Mouse (Mus musculus) midbrain, postnatal 0 days (tissue): ENCODE data around the gene Gimap1. TPM values are rescaled to one million over a fixed set of nuclear protein-coding genes. Genes with fewer than 3 reads are reported as not detected.

Experiments
- ATAC-seq: fragments of 200-750 bp; cut with Nextera tagmentation; 2 replicates; pipeline ENCODE4 v1.8.0; 2017; ENCODE audit warnings: moderate number of reproducible peaks, mild to moderate bottlenecking, moderate TSS enrichment, moderate library complexity; ENCODE audit not compliant: low FRiP score
- DNase-seq: peaks from one replicate; pipeline ENCODE4 v3.0.0-alpha.2; 2015; ENCODE audit warnings: low spot score
- H3K27ac ChIP-seq: fragments of 300-500 bp; sonication (generic); 2 replicates; pipeline ENCODE4 v1.5.1; 2014; ENCODE audit warnings: low read depth, mild to moderate bottlenecking, low read length, mixed read lengths
- H3K27me3 ChIP-seq: fragments of 300-500 bp; sonication (generic); 2 replicates; pipeline ENCODE4 v1.6.1; 2014; ENCODE audit warnings: low read length, control low read depth, mixed read lengths; ENCODE audit not compliant: insufficient read depth
- H3K36me3 ChIP-seq: fragments of 300-500 bp; sonication (generic); 2 replicates; pipeline ENCODE4 v1.6.1; 2014; ENCODE audit warnings: low read length, control low read depth, mixed read lengths; ENCODE audit not compliant: insufficient read depth
- H3K4me1 ChIP-seq: fragments of 300-500 bp; sonication (generic); 2 replicates; pipeline ENCODE4 v1.6.1; 2014; ENCODE audit warnings: mild to moderate bottlenecking, control low read depth, antibody characterized with exemption, low read length, mixed read lengths; ENCODE audit not compliant: insufficient read depth
- H3K4me2 ChIP-seq: fragments of 300-500 bp; sonication (generic); 2 replicates; pipeline ENCODE4 v1.6.1; 2014; ENCODE audit warnings: low read depth, mild to moderate bottlenecking, low read length, mixed read lengths; ENCODE audit not compliant: poor library complexity, severe bottlenecking
- H3K4me3 ChIP-seq: fragments of 300-500 bp; sonication (generic); 2 replicates; pipeline ENCODE4 v1.5.1; 2014; ENCODE audit warnings: low read depth, mild to moderate bottlenecking, low read length, moderate library complexity
- H3K9ac ChIP-seq: fragments of 300-500 bp; sonication (generic); replicated peaks from 2 replicates; pipeline ENCODE4 v1.6.1; 2014; ENCODE audit warnings: mild to moderate bottlenecking, low read length, moderate library complexity, mixed read lengths; ENCODE audit not compliant: poor library complexity, severe bottlenecking
- H3K9me3 ChIP-seq: fragments of 300-500 bp; sonication (generic); 2 replicates; pipeline ENCODE4 v1.6.1; 2016; ENCODE audit warnings: low read length, control low read depth
- CTCF ChIP-seq: IDR thresholded peaks from 2 replicates; pipeline ENCODE4 v1.5.1; 2016; ENCODE audit warnings: antibody characterized with exemption, mild to moderate bottlenecking
- WGBS: fragments of 180-500 bp; shearing (Covaris S2); extraction: QIAGEN DNeasy Blood & Tissue Kit; methylation state at CpG from one replicate; pipeline ENCODE4 v1.1.7; 2014; 5-methylcytosine and 5-hydroxymethylcytosine counted together
- polyA plus RNA-seq: library from polyadenylated mRNA; unstranded; fragments of >200 nt; fragmentation: Nextera tagmentation; extraction: Ambion mirVana; gene quantifications from 2 replicates; pipeline ENCODE4 v1.2.1, GENCODE M21; 2015
- total RNA-seq: library from RNA; depleted of rRNA; stranded (reverse); fragments of >200 nt; gene quantifications from 2 replicates; pipeline ENCODE4 v1.2.3, GENCODE M21; 2014; rRNA removed

Gene Gimap1
- total RNA-seq (1.6 and 2.1 TPM in 2 replicates), polyA plus RNA-seq (2.9 and 4.0 TPM in 2 replicates)

- Histone ChIP-seq H3K4me1 (no peaks in the 10 kb centered on the region), H3K9ac (no peak within 1 kb of the TSS), H3K4me3 (no peak within 1 kb of the TSS), H3K4me2 (no peak within 1 kb of the TSS), H3K27me3 (no peaks in the 10 kb centered on the region), H3K27ac (no peak within 1 kb of the TSS), H3K9me3 (no peaks in the 10 kb centered on the region), H3K36me3 (no peaks in the 10 kb centered on the region)
- DNase-seq = no peak
- ATAC-seq = no peak
- 83% methylated on average over 15 of the region's 15 CpGs for WGBS
- TF ChIP-seq CTCF = no peak
Observed at GRCm38 (mm10) chr6:48738961-48739779, at the start of gene Gimap1. TSS of gene Gimap1 (plus strand) at chr6:48739054.

- TF ChIP-seq CTCF = no peak
- DNase-seq (no peak), ATAC-seq (no peak)
- Histone ChIP-seq H3K27ac (no peak overlapping the region), H3K9ac (no peak overlapping the region), H3K27me3 (no peaks in the 10 kb centered on the region), H3K4me3 (no peak overlapping the region), H3K9me3 (no peaks in the 10 kb centered on the region), H3K4me2 (no peak overlapping the region), H3K4me1 (no peaks in the 10 kb centered on the region), H3K36me3 (no peaks in the 10 kb centered on the region)
- WGBS = 90% methylated on average over 2 of the region's 2 CpGs
Observed at GRCm38 (mm10) chr6:48689320-48689719, 49.5 kb upstream of the Gimap1 start.

DNA sequence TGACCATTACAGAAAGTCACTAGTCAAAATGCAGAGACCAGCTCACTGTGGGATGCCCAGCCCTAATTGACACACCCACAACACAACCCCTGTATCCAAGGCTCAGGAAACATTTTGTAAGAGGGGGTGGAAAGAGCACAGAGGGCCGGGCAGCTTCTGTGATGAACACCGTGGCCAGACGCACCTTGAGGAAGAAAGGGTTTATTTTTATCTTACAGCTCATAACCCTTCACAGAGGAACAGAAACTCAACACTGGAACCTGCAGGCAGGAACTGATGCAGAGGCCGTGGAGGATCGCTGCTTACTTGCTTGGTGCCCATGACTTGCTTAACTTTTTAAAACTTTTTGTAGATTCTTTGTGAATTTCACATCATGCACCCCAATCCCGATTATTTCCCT lies 45.9 kb upstream of the Gimap1 start:
- 90% methylated on average over 6 of the region's 6 CpGs for WGBS
- no peak for ATAC-seq

GRCm38 (mm10) chr6:48696830-48697554 lies 41.9 kb upstream of the Gimap1 start:
- DNase-seq = no peak
- H3K27me3 ChIP-seq = no peaks in the 10 kb centered on the region
- no peak overlapping the region for H3K9ac ChIP-seq
- WGBS = 91% methylated on average over 4 of the region's 4 CpGs
- TF ChIP-seq CTCF = no peak
- H3K4me3 ChIP-seq = no peak overlapping the region
- H3K9me3 ChIP-seq = no peaks in the 10 kb centered on the region
- ATAC-seq = no peak
- no peak overlapping the region for H3K27ac ChIP-seq
- no peaks in the 10 kb centered on the region for H3K4me1 ChIP-seq
- no peaks in the 10 kb centered on the region for H3K36me3 ChIP-seq
- H3K4me2 ChIP-seq = no peak overlapping the region

More for the DNA sequence above, 45.9 kb upstream of the Gimap1 start:
- no peaks in the 10 kb centered on the region for H3K9me3 ChIP-seq
- H3K36me3 ChIP-seq = no peaks in the 10 kb centered on the region
- no peak overlapping the region for H3K9ac ChIP-seq
- no peak overlapping the region for H3K4me3 ChIP-seq
- H3K4me2 ChIP-seq = no peak overlapping the region
- TF ChIP-seq CTCF = no peak
- no peak overlapping the region for H3K27ac ChIP-seq
- H3K4me1 ChIP-seq = no peaks in the 10 kb centered on the region
- DNase-seq = no peak
- H3K27me3 ChIP-seq = no peaks in the 10 kb centered on the region

DNA sequence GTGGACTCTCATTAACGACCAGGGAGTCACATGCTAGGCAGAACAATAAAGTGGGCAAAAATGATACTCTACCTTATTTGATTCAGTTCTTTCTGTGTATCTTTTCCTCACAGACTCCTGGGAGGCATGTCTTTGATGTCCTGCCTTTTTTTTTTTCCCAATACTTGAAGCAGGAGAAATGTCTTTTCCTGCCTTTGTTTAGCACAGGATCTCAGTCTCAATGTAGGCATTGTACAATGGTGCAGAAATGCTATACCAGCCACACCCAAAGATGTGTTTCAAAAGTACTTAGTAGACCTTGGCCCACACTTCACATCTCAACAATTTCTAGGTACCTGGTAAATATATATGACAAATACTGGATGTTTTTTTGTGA lies 41.3 kb upstream of the Gimap1 start:
- no peak for ATAC-seq
- no peaks in the 10 kb centered on the region for H3K9me3 ChIP-seq
- H3K4me2 ChIP-seq = no peak overlapping the region
- DNase-seq = no peak
- no peak for TF ChIP-seq CTCF
- H3K27ac ChIP-seq = no peak overlapping the region
- no peak overlapping the region for H3K9ac ChIP-seq
- H3K27me3 ChIP-seq = no peaks in the 10 kb centered on the region
- 50% methylated on average over 1 of the region's 1 CpGs for WGBS
- no peak overlapping the region for H3K4me3 ChIP-seq
- no peaks in the 10 kb centered on the region for H3K4me1 ChIP-seq
- H3K36me3 ChIP-seq = no peaks in the 10 kb centered on the region
